Comparison of ENCODE assay signal across 9 mouse cellular contexts in the genomic region with DNA sequence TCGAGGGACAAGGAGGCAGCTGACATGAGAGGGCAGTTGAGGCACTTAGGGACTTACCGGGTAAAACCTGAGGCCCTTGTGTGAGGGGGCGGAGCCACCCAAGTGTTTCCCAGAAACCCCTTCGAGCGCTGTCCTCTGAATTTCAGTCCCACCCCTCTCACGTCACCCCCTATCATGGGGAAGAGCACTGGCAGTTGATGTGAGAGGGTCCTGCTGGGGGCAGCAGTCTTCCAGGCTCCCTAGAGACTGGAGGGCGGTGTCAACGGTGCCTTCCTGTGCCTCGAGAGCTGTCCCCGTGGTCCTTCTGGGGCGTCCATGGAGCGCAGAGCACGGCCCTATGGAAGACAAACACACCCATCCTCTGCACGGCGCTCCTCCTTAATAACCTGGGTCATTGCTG. TPM values are rescaled to one million over a fixed set of nuclear protein-coding genes. Genes with fewer than 3 reads are reported as not detected.
DNase-seq lines count a peak whose midpoint lies in the region; ATAC-seq lines count a peak whose summit lies in the region.
"Had no signal": no experiment of that assay in that cellular context is flagged by ENCODE, and none has a peak within 500 bp of the region (broad histone marks: within the 10 kb centered on the region; RNA-seq: fewer than 3 reads in every experiment).

No protein-coding gene starts in this region.

- H3K4me1 ChIP-seq in kidney, embryonic 14.5 days (ENCODE audit: control insufficient read depth, insufficient read depth, low read length): peaks cover 38% of the 10 kb centered on the region
- peaks cover 16% of the 10 kb centered on the region for H3K4me1 ChIP-seq in brown adipose tissue, adult 24 weeks (ENCODE audit: control insufficient read depth, insufficient read depth, insufficient read length, low read length)
- H3K4me1 ChIP-seq in heart, embryonic 16.5 days (ENCODE audit: control insufficient read depth, insufficient read depth, low read length): peaks cover 51% of the 10 kb centered on the region
- peaks cover 55% of the 10 kb centered on the region for H3K4me1 ChIP-seq in liver, embryonic 12.5 days
- peaks cover 58% of the 10 kb centered on the region for H3K4me1 ChIP-seq in neural tube, embryonic 13.5 days (replicated peaks)

- WGBS in kidney, embryonic 14.5 days: under 1% methylated on average over 15 of the region's 15 CpGs
- WGBS in heart, embryonic 16.5 days: under 1% methylated on average over 15 of the region's 15 CpGs
- WGBS in liver, embryonic 12.5 days (ENCODE audit: insufficient replicate concordance): 1% methylated on average over 15 of the region's 15 CpGs
- WGBS in neural tube, embryonic 13.5 days: 1% methylated on average over 15 of the region's 15 CpGs

- ATAC-seq in kidney, embryonic 14.5 days (ENCODE audit: low FRiP score, low TSS enrichment): peak; percentile 28
- peak; percentile 49 for ATAC-seq in heart, embryonic 16.5 days (replicated peaks; ENCODE audit: extremely low read depth, insufficient read depth, low FRiP score)
- ATAC-seq in liver, embryonic 12.5 days: peak; percentile 64
- ATAC-seq in neural tube, embryonic 13.5 days (ENCODE audit: low read depth): peak; percentile 81

- H3K9me3 ChIP-seq in kidney, embryonic 14.5 days (ENCODE audit: control insufficient read depth, low read length): no peaks in the 10 kb centered on the region
- H3K9me3 ChIP-seq in heart, embryonic 16.5 days (replicated peaks; ENCODE audit: control insufficient read depth, low read length): no peaks in the 10 kb centered on the region
- no peaks in the 10 kb centered on the region for H3K9me3 ChIP-seq in liver, embryonic 12.5 days (replicated peaks)
- no peaks in the 10 kb centered on the region for H3K9me3 ChIP-seq in neural tube, embryonic 13.5 days

- no peaks in the 10 kb centered on the region for H3K36me3 ChIP-seq in kidney, embryonic 14.5 days (ENCODE audit: control insufficient read depth, insufficient read depth, low read length)
- no peaks in the 10 kb centered on the region for H3K36me3 ChIP-seq in heart, embryonic 16.5 days (ENCODE audit: control insufficient read depth, insufficient read depth)
- no peaks in the 10 kb centered on the region for H3K36me3 ChIP-seq in liver, embryonic 12.5 days
- no peaks in the 10 kb centered on the region for H3K36me3 ChIP-seq in neural tube, embryonic 13.5 days

- H3K4me2 ChIP-seq in kidney, embryonic 14.5 days (replicated peaks; ENCODE audit: low read depth, low read length): peak overlapping the region; percentile 77
- H3K4me2 ChIP-seq in heart, embryonic 16.5 days (ENCODE audit: low read depth, low read length): peak overlapping the region; percentile 76
- peak overlapping the region; percentile 79 for H3K4me2 ChIP-seq in liver, embryonic 12.5 days
- H3K4me2 ChIP-seq in neural tube, embryonic 13.5 days: peak overlapping the region; percentile 74

- peak overlapping the region; percentile 42; the same call in 1 of the 2 replicates for H3K9ac ChIP-seq in kidney, embryonic 14.5 days (ENCODE audit: low read depth, low read length)
- H3K9ac ChIP-seq in heart, embryonic 16.5 days (ENCODE audit: low read length): peak overlapping the region; percentile 64
- H3K9ac ChIP-seq in liver, embryonic 12.5 days: peak overlapping the region; percentile 25
- peak overlapping the region; percentile 66 for H3K9ac ChIP-seq in neural tube, embryonic 13.5 days

- peaks cover 35% of the 10 kb centered on the region for H3K27me3 ChIP-seq in kidney, embryonic 14.5 days (ENCODE audit: control insufficient read depth, insufficient read depth, low read length)
- peaks cover 34% of the 10 kb centered on the region for H3K27me3 ChIP-seq in heart, embryonic 16.5 days (ENCODE audit: control insufficient read depth, insufficient read depth, low read length)
- H3K27me3 ChIP-seq in liver, embryonic 12.5 days (replicated peaks): peaks cover 77% of the 10 kb centered on the region
- H3K27me3 ChIP-seq in neural tube, embryonic 13.5 days: peaks cover 40% of the 10 kb centered on the region

- peak overlapping the region; percentile 38 for H3K4me3 ChIP-seq in kidney, embryonic 14.5 days (ENCODE audit: low read length)
- peak overlapping the region; percentile 29 for H3K4me3 ChIP-seq in brown adipose tissue, adult 24 weeks (ENCODE audit: insufficient read depth, low read depth, low read length)
- H3K4me3 ChIP-seq in heart, embryonic 16.5 days (ENCODE audit: low read length): peak overlapping the region; percentile 44
- H3K4me3 ChIP-seq in liver, embryonic 12.5 days: peak overlapping the region; percentile 49
- H3K4me3 ChIP-seq in neural tube, embryonic 13.5 days: peak overlapping the region; percentile 34

- no peak overlapping the region for H3K27ac ChIP-seq in kidney, embryonic 14.5 days (ENCODE audit: low read depth, low read length)
- H3K27ac ChIP-seq in brown adipose tissue, adult 24 weeks (replicated peaks; ENCODE audit: low read depth, low read length): no peak overlapping the region
- H3K27ac ChIP-seq in heart, embryonic 16.5 days (ENCODE audit: low read length): no peak overlapping the region; the same call in 1 of the 2 replicates
- H3K27ac ChIP-seq in liver, embryonic 12.5 days: peak overlapping the region; percentile 20; the same call in 1 of the 2 replicates
- H3K27ac ChIP-seq in neural tube, embryonic 13.5 days (replicated peaks): peak overlapping the region; percentile 65

- no peak for DNase-seq in kidney, adult 11 months
- DNase-seq in spleen, postnatal 4 days (ENCODE audit: low spot score in 2 of 2): no peak
- no peak for DNase-seq in gastrocnemius, adult 18-20 months (ENCODE audit: low spot score)

RNA-seq across cellular contexts. Expression of a gene that starts 12.4 kb away (rescaled TPM):
- polyA plus RNA-seq in kidney, embryonic 14.5 days (2014; fragmentation: Nextera tagmentation; extraction: Ambion mirVana): not detected in 2 replicates
- polyA plus RNA-seq in brown adipose tissue, adult 24 weeks (2012; ENCODE audit: insufficient read depth, insufficient read length, missing spikeins): not detected in 2 replicates
- 0.13 and 0.47 TPM in 2 replicates for polyA plus RNA-seq in heart, embryonic 16.5 days (2015; fragmentation: Nextera tagmentation; extraction: Ambion mirVana)
- polyA plus RNA-seq in liver, embryonic 12.5 days (2016; fragmentation: Nextera tagmentation; extraction: Ambion mirVana): not detected in 2 replicates
- 37.8 and 41.3 TPM in 2 replicates for polyA plus RNA-seq in neural tube, embryonic 13.5 days (2015; fragmentation: Nextera tagmentation; extraction: Ambion mirVana)
- total RNA-seq in gastrocnemius, adult 18-20 months (2021): not detected

RNA-seq across cellular contexts. Expression of a gene that starts 16.8 kb away (rescaled TPM):
- 14.8 and 26.1 TPM in 2 replicates for polyA plus RNA-seq in kidney, embryonic 14.5 days (2014; fragmentation: Nextera tagmentation; extraction: Ambion mirVana)
- 7.6 and 8.4 TPM in 2 replicates for polyA plus RNA-seq in brown adipose tissue, adult 24 weeks (2012; ENCODE audit: insufficient read depth, insufficient read length, missing spikeins)
- polyA plus RNA-seq in heart, embryonic 16.5 days (2015; fragmentation: Nextera tagmentation; extraction: Ambion mirVana): 9.5 and 13.4 TPM in 2 replicates
- polyA plus RNA-seq in liver, embryonic 12.5 days (2016; fragmentation: Nextera tagmentation; extraction: Ambion mirVana): 7.2 and 7.3 TPM in 2 replicates
- polyA plus RNA-seq in neural tube, embryonic 13.5 days (2015; fragmentation: Nextera tagmentation; extraction: Ambion mirVana): 44.1 and 47.1 TPM in 2 replicates
- 10 to 100 TPM; 10.8 to 24.9 TPM for total RNA-seq in gastrocnemius, adult 18-20 months (2021)

RNA-seq across cellular contexts. Expression of a gene that starts 39.2 kb away (rescaled TPM):
- 113 and 169 TPM in 2 replicates for polyA plus RNA-seq in kidney, embryonic 14.5 days (2014; fragmentation: Nextera tagmentation; extraction: Ambion mirVana)
- polyA plus RNA-seq in brown adipose tissue, adult 24 weeks (2012; ENCODE audit: insufficient read depth, insufficient read length, missing spikeins): not detected in 2 replicates
- 7.8 and 10.1 TPM in 2 replicates for polyA plus RNA-seq in heart, embryonic 16.5 days (2015; fragmentation: Nextera tagmentation; extraction: Ambion mirVana)
- polyA plus RNA-seq in liver, embryonic 12.5 days (2016; fragmentation: Nextera tagmentation; extraction: Ambion mirVana): 3.9 and 6.5 TPM in 2 replicates
- 193 and 205 TPM in 2 replicates for polyA plus RNA-seq in neural tube, embryonic 13.5 days (2015; fragmentation: Nextera tagmentation; extraction: Ambion mirVana)
- under 1 TPM in 1 of 2 experiments, not detected in 1; 0.57 TPM for total RNA-seq in gastrocnemius, adult 18-20 months (2021)

RNA-seq across cellular contexts. Expression of a gene that starts 39.8 kb away (rescaled TPM):
- not detected in 2 replicates for polyA plus RNA-seq in kidney, embryonic 14.5 days (2014; fragmentation: Nextera tagmentation; extraction: Ambion mirVana)
- not detected in 2 replicates for polyA plus RNA-seq in brown adipose tissue, adult 24 weeks (2012; ENCODE audit: insufficient read depth, insufficient read length, missing spikeins)
- polyA plus RNA-seq in heart, embryonic 16.5 days (2015; fragmentation: Nextera tagmentation; extraction: Ambion mirVana): 0.18 TPM in 1 of 2 replicates, not detected in the other
- not detected in 2 replicates for polyA plus RNA-seq in liver, embryonic 12.5 days (2016; fragmentation: Nextera tagmentation; extraction: Ambion mirVana)
- polyA plus RNA-seq in neural tube, embryonic 13.5 days (2015; fragmentation: Nextera tagmentation; extraction: Ambion mirVana): 0.36 and 0.40 TPM in 2 replicates
- total RNA-seq in gastrocnemius, adult 18-20 months (2021): not detected
- total RNA-seq: adrenal gland, postnatal 36 days had no signal

RNA-seq across cellular contexts. Expression of a gene that starts 55.3 kb away (rescaled TPM):
- polyA plus RNA-seq in kidney, embryonic 14.5 days (2014; fragmentation: Nextera tagmentation; extraction: Ambion mirVana): 48.1 and 48.6 TPM in 2 replicates
- polyA plus RNA-seq in brown adipose tissue, adult 24 weeks (2012; ENCODE audit: insufficient read depth, insufficient read length, missing spikeins): 11.0 and 13.9 TPM in 2 replicates
- 19.3 and 21.3 TPM in 2 replicates for polyA plus RNA-seq in heart, embryonic 16.5 days (2015; fragmentation: Nextera tagmentation; extraction: Ambion mirVana)
- polyA plus RNA-seq in liver, embryonic 12.5 days (2016; fragmentation: Nextera tagmentation; extraction: Ambion mirVana): 41.4 and 44.0 TPM in 2 replicates
- polyA plus RNA-seq in neural tube, embryonic 13.5 days (2015; fragmentation: Nextera tagmentation; extraction: Ambion mirVana): 29.5 and 30.3 TPM in 2 replicates
- total RNA-seq in gastrocnemius, adult 18-20 months (2021): 10 to 100 TPM; 20.3 to 20.4 TPM

Comparison
In these comparisons a context has a peak if more than half of its experiments do, and no peak if none do; other contexts are left out.
1. ATAC-seq: peak in every context shown above with its lines; median percentile 81 in neural tube, embryonic 13.5 days; 64 in liver, embryonic 12.5 days; 49 in heart, embryonic 16.5 days; 28 in kidney, embryonic 14.5 days.
2. H3K27ac ChIP-seq: peak in liver, embryonic 12.5 days (single experiment) and neural tube, embryonic 13.5 days (single experiment); none in kidney, embryonic 14.5 days (single experiment), brown adipose tissue, adult 24 weeks (single experiment) and heart, embryonic 16.5 days (single experiment).
3. RNA of a gene that starts 12.4 kb away (polyA plus RNA-seq): 37.8 to 41.3 TPM in neural tube, embryonic 13.5 days; 0.13 to 0.47 TPM in heart, embryonic 16.5 days, not detected in kidney, embryonic 14.5 days, not detected in brown adipose tissue, adult 24 weeks and not detected in liver, embryonic 12.5 days; every median in the first group is over 10 times any median in the second.
4. RNA of a gene that starts 39.2 kb away (polyA plus RNA-seq): 193 to 205 TPM in neural tube, embryonic 13.5 days and 113 to 169 TPM in kidney, embryonic 14.5 days; 7.8 to 10.1 TPM in heart, embryonic 16.5 days, 3.9 to 6.5 TPM in liver, embryonic 12.5 days and not detected in brown adipose tissue, adult 24 weeks; every median in the first group is over 10 times any median in the second.
5. Peak in every context shown above with its lines, with median percentiles within 50 percentile points of each other: H3K4me2 ChIP-seq, H3K4me3 ChIP-seq and H3K9ac ChIP-seq.